Mouse (Mus musculus) CH12.LX (cell line): Measurements from ENCODE around the gene Sh3tc1. TPM values are rescaled to one million over a fixed set of nuclear protein-coding genes. Genes with fewer than 3 reads are reported as not detected.

Experiments
- DNase-seq: peaks from one replicate; pipeline ENCODE4 v3.0.0-alpha.2; 2013; ENCODE audit errors: extremely low read depth
- H3K27ac ChIP-seq: 2 replicates; pipeline ENCODE4 v1.5.1; 2012; ENCODE audit warnings: low read depth, mild to moderate bottlenecking, control low read depth, moderate library complexity; ENCODE audit not compliant: insufficient read depth
- H3K27me3 ChIP-seq: replicated peaks from 2 replicates; pipeline ENCODE3; 2012; ENCODE audit warnings: inconsistent platforms
- H3K36me3 ChIP-seq, 2 experiments: replicated peaks in 1 of 2; 2 replicates each; pipeline versions ENCODE3 to v1.6.1; 2012; ENCODE audit warnings: inconsistent platforms in 1 of 2, low read length in 1 of 2, mild to moderate bottlenecking in 1 of 2, mixed read lengths in 1 of 2, moderate library complexity in 1 of 2; ENCODE audit not compliant: control insufficient read depth in 1 of 2, insufficient read depth in 1 of 2
- H3K4me1 ChIP-seq, 2 experiments: 2 replicates each; pipeline ENCODE4 v1.6.1; 2012; ENCODE audit warnings: inconsistent platforms in 1 of 2, moderate library complexity in 1 of 2; ENCODE audit not compliant: insufficient read depth in 2 of 2, control insufficient read depth in 1 of 2
- H3K4me2 ChIP-seq: 2 replicates; pipeline ENCODE4 v1.6.1; 2012; ENCODE audit warnings: low read depth, mild to moderate bottlenecking, control low read depth; ENCODE audit not compliant: poor library complexity, insufficient read depth, severe bottlenecking
- H3K4me3 ChIP-seq, 3 experiments: fragments of 150-350 bp in 1 of 3; sonication (generic) in 1 of 3; replicated peaks in 1 of 3; 2 replicates each; pipeline versions ENCODE3 to v1.5.1; 2011 to 2012; ENCODE audit warnings: low read depth in 2 of 3, low read length in 2 of 3, mild to moderate bottlenecking in 2 of 3, moderate library complexity in 2 of 3, control low read depth in 1 of 3, improper control_type of control experiment in 1 of 3, inconsistent platforms in 1 of 3, mixed read lengths in 1 of 3; ENCODE audit not compliant: poor library complexity in 1 of 3
- H3K79me2 ChIP-seq: replicated peaks from 2 replicates; pipeline ENCODE4 v1.6.1; 2012; ENCODE audit warnings: mild to moderate bottlenecking, moderate library complexity; ENCODE audit not compliant: control insufficient read depth, poor library complexity, insufficient read depth, severe bottlenecking; ENCODE audit errors: extremely low read depth
- H3K9ac ChIP-seq: 2 replicates; pipeline ENCODE4 v1.6.1; 2012; ENCODE audit warnings: low read depth, mild to moderate bottlenecking, control low read depth, moderate library complexity; ENCODE audit not compliant: insufficient read depth
- H3K9me3 ChIP-seq: replicated peaks from 2 replicates; pipeline ENCODE3; 2012; ENCODE audit warnings: low read length, inconsistent platforms, mixed read lengths
- CHD1 ChIP-seq: IDR thresholded peaks from 2 replicates; pipeline ENCODE4 v1.6.1; 2012; ENCODE audit warnings: low read depth, low read length, improper control_type of control experiment, inconsistent platforms
- CTCF ChIP-seq, 2 experiments: IDR thresholded peaks in 1 of 2; conservative IDR thresholded peaks in 1 of 2; 2 replicates each; pipeline ENCODE4 v1.5.1; 2011 to 2012; ENCODE audit warnings: low read depth in 2 of 2, low read length in 2 of 2, improper control_type of control experiment in 1 of 2, inconsistent platforms in 1 of 2, mild to moderate bottlenecking in 1 of 2, moderate library complexity in 1 of 2
- ELF1 ChIP-seq: IDR thresholded peaks from 2 replicates; pipeline ENCODE4 v1.6.1; 2014; ENCODE audit warnings: low read depth, mild to moderate bottlenecking, inconsistent platforms, low read length, improper control_type of control experiment
- JUND ChIP-seq: conservative IDR thresholded peaks from 2 replicates; pipeline ENCODE4 v1.6.1; 2011; ENCODE audit warnings: low read depth, low read length, improper control_type of control experiment
- MAX ChIP-seq: IDR thresholded peaks from 2 replicates; pipeline ENCODE4 v1.6.1; 2011; ENCODE audit warnings: low read length, improper control_type of control experiment
- RAD21 ChIP-seq: IDR thresholded peaks from 2 replicates; pipeline ENCODE4 v1.6.1; 2011; ENCODE audit warnings: low read depth, mild to moderate bottlenecking, low read length, improper control_type of control experiment, moderate library complexity
- SMC3 ChIP-seq: IDR thresholded peaks from 2 replicates; pipeline ENCODE4 v1.6.1; 2011; ENCODE audit warnings: low read depth, low read length, improper control_type of control experiment
- UBTF ChIP-seq: IDR thresholded peaks from 2 replicates; pipeline ENCODE4 v1.6.1; 2012; ENCODE audit warnings: low read depth, mild to moderate bottlenecking, inconsistent platforms, low read length, improper control_type of control experiment, moderate library complexity
- ZKSCAN1 ChIP-seq: IDR thresholded peaks from 2 replicates; pipeline ENCODE4 v1.6.1; 2012; ENCODE audit warnings: low read depth, inconsistent platforms, low read length, improper control_type of control experiment, borderline replicate concordance
- dilution Hi-C: fragments of 300-500 bp; cut with MboI; formaldehyde crosslinking; loops from 2 replicates; pipeline ENCODE4 v1.14.3; 2020; ENCODE audit warnings: low sequenced_read_pairs; ENCODE audit not compliant: extremely low pct_unique_long_range_greater_than_20kb, extremely low pct_ligation_motif_present
- in situ Hi-C: fragments of 300-500 bp; cut with MboI; formaldehyde crosslinking; loops from 3 replicates; pipeline ENCODE4 v1.14.3; 2019; ENCODE audit warnings: low sequenced_read_pairs, low pct_ligation_motif_present, low pct_unique_long_range_greater_than_20kb, mixed read lengths
- polyA plus RNA-seq: library from polyadenylated mRNA; unstranded; fragments of >175 nt; gene quantifications from 2 replicates; pipeline ENCODE4 v1.2.1, GENCODE M21; 2012; ENCODE audit warnings: low read depth; ENCODE audit not compliant: insufficient read length
- total RNA-seq, 2 experiments: library from RNA; depleted of rRNA; stranded (reverse); fragments of 300-350 nt in 1 of 2; fragments of >200 nt in 1 of 2; gene quantifications; 2 replicates each; pipeline ENCODE4 v1.2.3; 2012 to 2014

Gene Sh3tc1
- total and polyA plus RNA-seq, 3 experiments = 0.85 to 2.3 (median 1.2) TPM

DNA sequence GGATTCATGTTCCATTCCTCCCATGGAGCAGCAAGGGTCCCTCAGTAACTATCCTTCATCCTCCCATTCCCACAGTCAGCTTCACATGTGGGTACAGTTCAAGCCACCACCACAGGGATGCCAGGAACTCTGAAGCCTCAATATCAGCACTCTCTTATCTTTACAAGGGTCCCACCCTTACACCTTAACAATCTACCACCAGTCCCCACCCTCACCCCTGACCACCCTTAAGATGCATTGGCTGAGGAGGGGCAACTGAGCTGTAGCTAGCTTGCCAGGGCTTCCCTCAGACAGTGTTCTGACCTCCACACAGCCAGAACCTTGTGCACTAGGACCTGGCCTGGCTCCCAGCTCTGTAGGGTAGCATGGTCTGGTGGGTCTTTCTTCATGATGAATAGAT is 20.4 kb downstream of the Sh3tc1 start:
- H3K27me3 ChIP-seq = no peaks in the 10 kb centered on the region
- no peaks in the 10 kb centered on the region for H3K9me3 ChIP-seq
- no peaks in the 10 kb centered on the region for H3K79me2 ChIP-seq
- H3K36me3 ChIP-seq = peaks cover 0 to 40% of the 10 kb centered on the region in 2 experiments
- TF ChIP-seq CTCF (conservative IDR thresholded peaks at IDR 0.05 in 1 of 2, IDR thresholded peaks at IDR 0.05 in 1 of 2; ENCODE audit: low read depth in 2 of 2, low read length in 2 of 2) = no peak
- TF ChIP-seq, all 38 proteins: peak for 0
- Histone ChIP-seq H3K4me1 (peaks cover 3 to 40% of the 10 kb centered on the region in 2 experiments), H3K9ac (no peak overlapping the region), H3K4me2 (no peak overlapping the region), H3K4me3 (no peak overlapping the region), H3K27ac (no peak overlapping the region)
- dilution Hi-C loops = no loop called here
- in situ Hi-C loops = no loop called here
- no peak for DNase-seq

DNA sequence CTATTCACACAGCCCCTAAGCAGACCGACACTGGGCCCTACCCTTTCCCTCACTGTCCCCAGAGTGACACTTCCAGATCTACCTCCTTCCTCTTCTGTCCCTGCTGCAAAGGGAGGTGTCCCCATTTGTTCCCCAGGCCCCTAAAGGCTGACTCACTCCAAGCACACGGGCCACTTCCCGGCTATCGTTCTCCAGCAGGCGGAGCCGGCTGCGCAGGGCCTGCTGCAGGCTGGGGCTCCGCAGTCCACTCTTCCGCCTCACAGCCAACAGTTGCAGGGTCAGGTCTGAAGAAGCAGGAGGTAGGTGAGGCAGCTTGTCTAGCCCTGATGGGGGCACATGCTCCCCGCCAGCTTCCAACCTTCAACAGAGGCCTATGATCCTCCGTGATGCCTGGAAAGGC is 21.0 kb downstream of the Sh3tc1 start:
- dilution Hi-C loops (no loop called here), in situ Hi-C loops (no loop called here)
- H3K4me1 ChIP-seq = peaks cover 3 to 37% of the 10 kb centered on the region in 2 experiments
- no peak for TF ChIP-seq ZKSCAN1
- no peak for TF ChIP-seq ELF1
- no peak for TF ChIP-seq MAX
- no peak for TF ChIP-seq JUND
- no peak for TF ChIP-seq UBTF
- no peaks in the 10 kb centered on the region for H3K79me2 ChIP-seq
- no peaks in the 10 kb centered on the region for H3K9me3 ChIP-seq
- H3K27me3 ChIP-seq = no peaks in the 10 kb centered on the region
- H3K27ac ChIP-seq = no peak overlapping the region
- peaks cover 0 to 42% of the 10 kb centered on the region in 2 experiments for H3K36me3 ChIP-seq
- H3K9ac ChIP-seq = no peak overlapping the region
- DNase-seq = no peak
- no peak overlapping the region for H3K4me2 ChIP-seq
- no peak overlapping the region for H3K4me3 ChIP-seq

DNA sequence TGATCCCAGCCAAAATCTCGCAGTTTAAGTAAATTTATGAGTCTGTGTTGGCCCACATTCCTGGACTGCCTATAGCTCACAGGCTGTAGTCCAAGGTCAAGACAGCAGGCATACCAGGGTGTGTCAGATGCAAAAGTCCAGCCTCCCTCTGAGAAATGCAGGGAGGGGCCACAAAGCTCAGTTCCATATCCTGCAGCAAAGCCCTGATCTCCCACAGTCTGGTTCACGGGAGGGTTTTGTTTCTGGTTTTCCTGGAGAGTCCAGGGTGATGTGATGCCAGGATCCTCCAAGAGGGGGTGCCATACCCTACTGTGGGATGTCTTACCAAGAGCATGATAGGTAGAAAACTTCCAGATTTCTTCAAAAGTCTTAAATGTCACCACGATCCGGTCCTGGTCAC is 21.8 kb downstream of the Sh3tc1 start:
- TF ChIP-seq CHD1 (no peak), RAD21 (peak; percentile 54), CTCF (conservative IDR thresholded peaks at IDR 0.05 in 1 of 2, IDR thresholded peaks at IDR 0.05 in 1 of 2; ENCODE audit: low read depth in 2 of 2, low read length in 2 of 2) (peak; percentile 52 to 66; a peak in 3 of 4 replicates), SMC3 (peak; percentile 61)
- TF ChIP-seq, all 38 proteins: peak for 3
- H3K79me2 ChIP-seq = no peaks in the 10 kb centered on the region
- in situ Hi-C loops (no loop called here), dilution Hi-C loops (no loop called here)
- DNase-seq = peak; percentile 18
- no peak overlapping the region for H3K4me3 ChIP-seq
- no peak overlapping the region for H3K9ac ChIP-seq
- H3K9me3 ChIP-seq = no peaks in the 10 kb centered on the region
- peaks cover 1 to 33% of the 10 kb centered on the region in 2 experiments for H3K4me1 ChIP-seq
- no peak overlapping the region for H3K4me2 ChIP-seq
- no peak overlapping the region for H3K27ac ChIP-seq
- peaks cover 0 to 41% of the 10 kb centered on the region in 2 experiments for H3K36me3 ChIP-seq
- no peaks in the 10 kb centered on the region for H3K27me3 ChIP-seq
